Mouse (Mus musculus) urinary bladder, postnatal 4 days (tissue): ENCODE measurements around the gene Trpc6.

Experiments
- DNase-seq, 2 experiments: peaks; one replicate each; pipeline ENCODE4 v3.0.0; 2021 to 2022; ENCODE audit warnings: low spot score in 2 of 2

Gene Trpc6

GRCm38 (mm10) chr9:8544041-8544794 lies at the start of gene Trpc6:
Gene Trpc6 (plus strand): TSS chr9:8544142.
- DNase-seq = peak in 1 of 2 experiments; percentile 60

GRCm38 (mm10) chr9:8520911-8521310 lies 23.0 kb upstream of the Trpc6 start:
- DNase-seq = no peak

GRCm38 (mm10) chr9:8533670-8534069 lies 10.3 kb upstream of the Trpc6 start:
- DNase-seq = no peak

GRCm38 (mm10) chr9:8545236-8545635 lies 1.3 kb downstream of the Trpc6 start:
- DNase-seq = no peak

GRCm38 (mm10) chr9:8558574-8558973 lies 14.6 kb downstream of the Trpc6 start:
- no peak for DNase-seq

GRCm38 (mm10) chr9:8592618-8593017 lies 48.7 kb downstream of the Trpc6 start:
- no peak for DNase-seq

- DNase-seq = no peak
Observed at GRCm38 (mm10) chr9:8597089-8597488, 53.1 kb downstream of the Trpc6 start.

- DNase-seq = no peak
Observed at GRCm38 (mm10) chr9:8606816-8607491, 63.0 kb downstream of the Trpc6 start.

- DNase-seq = no peak
Observed at GRCm38 (mm10) chr9:8634344-8634743, 90.4 kb downstream of the Trpc6 start.

GRCm38 (mm10) chr9:8643453-8643852 lies 99.5 kb downstream of the Trpc6 start:
- no peak for DNase-seq

GRCm38 (mm10) chr9:8655347-8655746 lies 111.4 kb downstream of the Trpc6 start:
- DNase-seq = no peak

- DNase-seq = no peak
Observed at GRCm38 (mm10) chr9:8672944-8673343, 129.0 kb downstream of the Trpc6 start.

- no peak for DNase-seq
Observed at GRCm38 (mm10) chr9:8676607-8677006, 132.7 kb downstream of the Trpc6 start.

GRCm38 (mm10) chr9:8693177-8693576 lies 149.2 kb downstream of the Trpc6 start:
- DNase-seq = no peak

GRCm38 (mm10) chr9:8700669-8701068 lies 156.7 kb downstream of the Trpc6 start:
- peak; percentile 60 to 84 for DNase-seq

GRCm38 (mm10) chr9:8703516-8703915 lies 159.6 kb downstream of the Trpc6 start:
- DNase-seq = no peak

- no peak for DNase-seq
Observed at GRCm38 (mm10) chr9:8703956-8704355, 160.0 kb downstream of the Trpc6 start.

GRCm38 (mm10) chr9:8710052-8710739 lies 166.3 kb downstream of the Trpc6 start:
- DNase-seq = no peak

- DNase-seq = no peak
Observed at GRCm38 (mm10) chr9:8719017-8719416, 175.1 kb downstream of the Trpc6 start.

GRCm38 (mm10) chr9:8729056-8729455 lies 185.1 kb downstream of the Trpc6 start:
- DNase-seq = no peak
